Mouse (Mus musculus): ENCODE data around the gene Oxct2a. TPM values are rescaled to one million over a fixed set of nuclear protein-coding genes. Genes with fewer than 3 reads are reported as not detected.
"Not testable (repeated sequence)": the region's sequence is repeated elsewhere in the genome, so short reads cannot be mapped to it uniquely, and the experiment has no call there.

The Oxct2a gene
- polyA plus RNA-seq, 1 experiment from 2014 or later: not detected

- H3K9me3 ChIP-seq: no peaks in the 10 kb centered on the region
- WGBS: 86% methylated on average over 7 of the region's 7 CpGs
- no peak overlapping the region for H3K9ac ChIP-seq
- H3K36me3 ChIP-seq: peaks cover 100% of the 10 kb centered on the region
- no peak overlapping the region for H3K4me3 ChIP-seq
- no peak overlapping the region for H3K27ac ChIP-seq (replicated peaks)
- H3K27me3 ChIP-seq (replicated peaks): no peaks in the 10 kb centered on the region
- peaks cover 13% of the 10 kb centered on the region for H3K4me1 ChIP-seq
- no peak for ATAC-seq (ENCODE audit: extremely low read depth, insufficient number of reproducible peaks, low FRiP score, low TSS enrichment)
- no peak overlapping the region for H3K4me2 ChIP-seq
Measured at GRCm38 (mm10) chr4:123292989-123293388, 30.4 kb downstream of the Oxct2a start.

GRCm38 (mm10) chr4:123292390-123292789 is 31.0 kb downstream of the Oxct2a start:
- no peak for ATAC-seq (ENCODE audit: extremely low read depth, insufficient number of reproducible peaks, low FRiP score, low TSS enrichment)
- Histone ChIP-seq H3K4me1 (peaks cover 17% of the 10 kb centered on the region), H3K27ac (replicated peaks) (no peak overlapping the region), H3K27me3 (replicated peaks) (no peaks in the 10 kb centered on the region), H3K4me3 (no peak overlapping the region), H3K9ac (no peak overlapping the region), H3K36me3 (peaks cover 100% of the 10 kb centered on the region), H3K4me2 (no peak overlapping the region), H3K9me3 (no peaks in the 10 kb centered on the region)
- WGBS: 74% methylated on average over 3 of the region's 3 CpGs

- Histone ChIP-seq H3K4me3 (no peak overlapping the region), H3K27ac (replicated peaks) (no peak overlapping the region), H3K36me3 (peaks cover 87% of the 10 kb centered on the region), H3K9ac (no peak overlapping the region), H3K27me3 (replicated peaks) (no peaks in the 10 kb centered on the region), H3K9me3 (no peaks in the 10 kb centered on the region), H3K4me2 (no peak overlapping the region), H3K4me1 (peaks cover 50% of the 10 kb centered on the region)
- no peak for ATAC-seq (ENCODE audit: extremely low read depth, insufficient number of reproducible peaks, low FRiP score, low TSS enrichment)
- WGBS: 84% methylated on average over 12 of the region's 12 CpGs
Measured at GRCm38 (mm10) chr4:123289038-123289437, 34.4 kb downstream of the Oxct2a start.

GRCm38 (mm10) chr4:123286790-123287189 is 36.6 kb downstream of the Oxct2a start:
- peak overlapping the region; percentile 79 for H3K4me3 ChIP-seq
- 60% methylated on average over 2 of the region's 2 CpGs for WGBS
- no peaks in the 10 kb centered on the region for H3K27me3 ChIP-seq (replicated peaks)
- H3K9me3 ChIP-seq: no peaks in the 10 kb centered on the region
- H3K4me1 ChIP-seq: peaks cover 47% of the 10 kb centered on the region
- H3K4me2 ChIP-seq: peak overlapping the region; percentile 96
- ATAC-seq (ENCODE audit: extremely low read depth, insufficient number of reproducible peaks, low FRiP score, low TSS enrichment): no peak
- H3K36me3 ChIP-seq: peaks cover 65% of the 10 kb centered on the region
- peak overlapping the region; percentile 45; the same call in 1 of the 2 replicates for H3K9ac ChIP-seq
- H3K27ac ChIP-seq (replicated peaks): no peak overlapping the region

- H3K27me3 ChIP-seq (replicated peaks): no peaks in the 10 kb centered on the region
- peak overlapping the region; percentile 91 for H3K27ac ChIP-seq (replicated peaks)
- H3K9ac ChIP-seq: peak overlapping the region; percentile 88
- H3K4me3 ChIP-seq: peak overlapping the region; percentile 79
- peaks cover 47% of the 10 kb centered on the region for H3K4me1 ChIP-seq
- H3K9me3 ChIP-seq: no peaks in the 10 kb centered on the region
- WGBS: 45% methylated on average over 6 of the region's 6 CpGs
- no peak for ATAC-seq (ENCODE audit: extremely low read depth, insufficient number of reproducible peaks, low FRiP score, low TSS enrichment)
- peaks cover 47% of the 10 kb centered on the region for H3K36me3 ChIP-seq
- H3K4me2 ChIP-seq: peak overlapping the region; percentile 96
Measured at GRCm38 (mm10) chr4:123284731-123285624, 38.5 kb downstream of the Oxct2a start.

GRCm38 (mm10) chr4:123283675-123284064 is 39.8 kb downstream of the Oxct2a start:
- ATAC-seq (ENCODE audit: extremely low read depth, insufficient number of reproducible peaks, low FRiP score, low TSS enrichment); H3K27me3 ChIP-seq (replicated peaks); H3K9me3 ChIP-seq: not testable (repeated sequence)
- peak overlapping the region; percentile 91 for H3K27ac ChIP-seq (replicated peaks)
- peak overlapping the region; percentile 96 for H3K4me2 ChIP-seq
- peaks cover 34% of the 10 kb centered on the region for H3K36me3 ChIP-seq
- WGBS: 1% methylated on average over 13 of the region's 15 CpGs
- peak overlapping the region; percentile 88 for H3K9ac ChIP-seq
- H3K4me1 ChIP-seq: peaks cover 46% of the 10 kb centered on the region
- peak overlapping the region; percentile 79 for H3K4me3 ChIP-seq

GRCm38 (mm10) chr4:123282915-123283674 is 40.3 kb downstream of the Oxct2a start:
- H3K9ac ChIP-seq: peak overlapping the region; percentile 88
- H3K9me3 ChIP-seq; H3K27me3 ChIP-seq (replicated peaks); ATAC-seq (ENCODE audit: extremely low read depth, insufficient number of reproducible peaks, low FRiP score, low TSS enrichment): not testable (repeated sequence)
- H3K4me3 ChIP-seq: peak overlapping the region; percentile 79
- peaks cover 41% of the 10 kb centered on the region for H3K4me1 ChIP-seq
- H3K36me3 ChIP-seq: peaks cover 28% of the 10 kb centered on the region
- under 1% methylated on average over 45 of the region's 55 CpGs for WGBS
- peak overlapping the region; percentile 96 for H3K4me2 ChIP-seq
- peak overlapping the region; percentile 91 for H3K27ac ChIP-seq (replicated peaks)

- ATAC-seq (ENCODE audit: extremely low read depth, insufficient number of reproducible peaks, low FRiP score, low TSS enrichment): peak; percentile 90
- under 1% methylated on average over 25 of the region's 25 CpGs for WGBS
- H3K27me3 ChIP-seq (replicated peaks): no peaks in the 10 kb centered on the region
- H3K4me3 ChIP-seq: peak overlapping the region; percentile 79
- H3K27ac ChIP-seq (replicated peaks): peak overlapping the region; percentile 91
- no peaks in the 10 kb centered on the region for H3K9me3 ChIP-seq
- H3K4me1 ChIP-seq: peaks cover 38% of the 10 kb centered on the region
- peak overlapping the region; percentile 96 for H3K4me2 ChIP-seq
- peak overlapping the region; percentile 88 for H3K9ac ChIP-seq
- peaks cover 22% of the 10 kb centered on the region for H3K36me3 ChIP-seq
Measured at GRCm38 (mm10) chr4:123282500-123282899, 40.9 kb downstream of the Oxct2a start.

- no peak overlapping the region for H3K4me3 ChIP-seq
- no peak for ATAC-seq (ENCODE audit: extremely low read depth, insufficient number of reproducible peaks, low FRiP score, low TSS enrichment)
- 61% methylated on average over 3 of the region's 3 CpGs for WGBS
Measured at GRCm38 (mm10) chr4:123280117-123280516, 43.3 kb downstream of the Oxct2a start.

More at GRCm38 (mm10) chr4:123280117-123280516, 43.3 kb downstream of the Oxct2a start:
- Histone ChIP-seq H3K9ac (no peak overlapping the region), H3K9me3 (no peaks in the 10 kb centered on the region), H3K27ac (replicated peaks) (no peak overlapping the region), H3K27me3 (replicated peaks) (no peaks in the 10 kb centered on the region), H3K4me1 (peaks cover 14% of the 10 kb centered on the region), H3K36me3 (peaks cover 3% of the 10 kb centered on the region), H3K4me2 (no peak overlapping the region)

Data from heart, embryonic 13.5 days (tissue).